Mouse (Mus musculus): ENCODE data around the gene Zfp94. TPM values are rescaled to one million over a fixed set of nuclear protein-coding genes. Genes with fewer than 3 reads are reported as not detected.
A peak's percentile ranks its signal among the peaks of the same experiment; 100 is the strongest.

The Zfp94 gene
- total and polyA plus RNA-seq, 2 experiments from 2014 or later: 12.0 to 21.6 TPM

DNA sequence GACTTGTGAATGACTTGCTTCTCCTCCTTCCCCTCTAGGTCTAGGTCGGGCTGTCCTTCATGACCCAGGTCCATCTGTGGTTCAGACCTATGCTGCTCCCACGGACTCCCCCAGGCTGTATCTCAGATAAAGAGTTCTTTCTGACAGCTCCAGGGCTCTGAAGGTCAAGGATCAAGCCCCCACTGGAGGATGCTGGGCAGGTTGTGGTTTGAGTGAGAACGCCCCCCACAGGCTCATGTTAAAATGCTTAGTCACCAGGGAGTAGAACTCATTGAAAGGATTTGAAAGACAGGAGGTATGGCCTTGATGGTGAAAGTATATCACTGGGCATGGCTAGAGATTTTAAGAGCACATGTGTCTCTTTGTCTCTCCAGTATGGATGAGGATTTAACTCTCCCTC is 47.2 kb downstream of the Zfp94 start:
- H3K4me3 ChIP-seq (ENCODE audit: low read length): no peak overlapping the region
- H3K9me3 ChIP-seq (ENCODE audit: low read length): no peaks in the 10 kb centered on the region
- no peak overlapping the region for H3K9ac ChIP-seq (replicated peaks; ENCODE audit: low read length)
- no peaks in the 10 kb centered on the region for H3K27me3 ChIP-seq (ENCODE audit: insufficient read depth, low read length)
- H3K27ac ChIP-seq: no peak overlapping the region
- WGBS: 83% methylated on average over 3 of the region's 3 CpGs
- TF ChIP-seq CTCF (IDR thresholded peaks at IDR 0.05; ENCODE audit: low read depth): no peak
- H3K36me3 ChIP-seq (ENCODE audit: insufficient read depth, low read length): peaks cover 1% of the 10 kb centered on the region; the same call in 1 of the 2 replicates
- ATAC-seq (no peak), DNase-seq (ENCODE audit: low spot score) (no peak)
- 0 out of 2 replicates have a peak, but pooled peaks cover 3% of the 10 kb centered on the region for H3K4me1 ChIP-seq (ENCODE audit: insufficient read depth, low read length)
- peak overlapping the region; percentile 68 for H3K4me2 ChIP-seq (ENCODE audit: low read depth, low read length)

DNA sequence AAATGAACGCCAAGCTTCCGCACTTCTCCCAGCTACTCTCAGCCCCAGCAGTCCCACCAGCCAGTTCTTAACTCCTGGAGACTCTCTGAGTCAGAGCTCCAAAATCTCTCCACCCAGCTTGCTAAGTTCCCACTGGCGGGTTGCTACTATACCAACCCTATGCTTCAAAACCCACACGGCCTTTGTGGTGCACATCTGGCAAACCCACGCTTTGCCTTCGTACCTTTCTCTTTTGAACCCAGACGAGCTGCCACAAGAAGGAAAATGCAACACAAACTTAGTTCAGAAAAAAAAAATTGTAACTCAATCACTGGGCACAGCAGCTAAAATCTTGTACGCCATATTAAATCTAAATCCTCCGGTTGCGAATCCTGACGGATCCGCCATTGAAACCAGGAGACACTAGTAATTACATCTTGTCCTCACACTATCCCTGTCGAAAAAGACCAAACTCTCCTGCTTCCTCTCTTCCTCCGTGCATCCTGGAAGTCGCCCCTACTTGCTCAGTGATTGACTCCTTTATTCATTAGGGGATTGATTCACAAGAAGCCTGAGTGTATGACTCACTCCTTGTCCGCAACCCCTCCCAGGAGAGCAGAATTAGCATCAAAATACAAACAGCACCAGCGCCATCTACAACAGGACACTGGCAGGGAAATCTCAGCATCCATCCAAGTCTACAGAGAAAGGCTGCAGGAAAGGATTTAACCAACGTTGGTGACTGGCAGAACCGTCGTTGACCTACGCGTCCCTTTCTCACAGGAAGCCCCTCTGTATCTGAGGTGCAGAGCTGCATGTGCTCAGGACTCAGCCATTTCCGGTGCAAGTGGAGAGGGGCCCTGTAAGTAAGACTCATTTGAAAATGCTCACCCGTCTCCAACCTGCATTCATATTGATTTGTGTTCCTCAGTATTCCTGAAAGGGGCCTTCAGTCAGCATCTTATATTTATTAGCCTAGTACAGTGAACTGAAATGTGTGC is 48.0 kb downstream of the Zfp94 start:
- DNase-seq (ENCODE audit: low spot score) (no peak), ATAC-seq (no peak)
- Histone ChIP-seq H3K9me3 (ENCODE audit: low read length) (no peaks in the 10 kb centered on the region), H3K27ac (no peak overlapping the region), H3K4me3 (ENCODE audit: low read length) (no peak overlapping the region), H3K27me3 (ENCODE audit: insufficient read depth, low read length) (no peaks in the 10 kb centered on the region), H3K4me2 (ENCODE audit: low read depth, low read length) (no peak overlapping the region), H3K9ac (replicated peaks; ENCODE audit: low read length) (no peak overlapping the region), H3K4me1 (ENCODE audit: insufficient read depth, low read length) (0 out of 2 replicates have a peak, but pooled peaks cover 3% of the 10 kb centered on the region), H3K36me3 (ENCODE audit: insufficient read depth, low read length) (no peaks in the 10 kb centered on the region)
- 64% methylated on average over 24 of the region's 24 CpGs for WGBS
- peak; percentile 9; the same call in 1 of the 2 replicates for TF ChIP-seq CTCF (IDR thresholded peaks at IDR 0.05; ENCODE audit: low read depth)

DNA sequence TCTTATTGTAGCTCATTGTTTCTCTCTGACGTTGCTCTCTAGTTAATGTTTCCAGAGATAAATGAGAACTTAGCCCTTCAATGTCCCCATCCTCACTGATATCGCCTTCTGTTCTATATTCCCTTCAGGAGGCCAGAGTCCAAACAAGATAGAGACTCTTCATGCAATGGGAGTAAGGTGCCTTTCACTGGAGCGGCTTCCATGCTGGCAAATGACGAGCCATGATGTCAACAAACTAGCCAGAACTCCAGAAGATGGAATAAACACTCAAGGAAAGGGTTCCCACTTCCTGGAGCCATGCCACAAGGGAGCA is 56.5 kb downstream of the Zfp94 start:
- Histone ChIP-seq H3K9me3 (ENCODE audit: low read length) (no peaks in the 10 kb centered on the region), H3K4me3 (ENCODE audit: low read length) (no peak overlapping the region), H3K27ac (no peak overlapping the region), H3K36me3 (ENCODE audit: insufficient read depth, low read length) (peaks cover 23% of the 10 kb centered on the region; the same call in 1 of the 2 replicates), H3K9ac (replicated peaks; ENCODE audit: low read length) (no peak overlapping the region), H3K4me2 (ENCODE audit: low read depth, low read length) (no peak overlapping the region), H3K27me3 (ENCODE audit: insufficient read depth, low read length) (no peaks in the 10 kb centered on the region), H3K4me1 (ENCODE audit: insufficient read depth, low read length) (peaks cover 5% of the 10 kb centered on the region; the same call in 1 of the 2 replicates)
- 90% methylated on average over 4 of the region's 4 CpGs for WGBS
- ATAC-seq (no peak), DNase-seq (ENCODE audit: low spot score) (no peak)
- no peak for TF ChIP-seq CTCF (IDR thresholded peaks at IDR 0.05; ENCODE audit: low read depth)

DNA sequence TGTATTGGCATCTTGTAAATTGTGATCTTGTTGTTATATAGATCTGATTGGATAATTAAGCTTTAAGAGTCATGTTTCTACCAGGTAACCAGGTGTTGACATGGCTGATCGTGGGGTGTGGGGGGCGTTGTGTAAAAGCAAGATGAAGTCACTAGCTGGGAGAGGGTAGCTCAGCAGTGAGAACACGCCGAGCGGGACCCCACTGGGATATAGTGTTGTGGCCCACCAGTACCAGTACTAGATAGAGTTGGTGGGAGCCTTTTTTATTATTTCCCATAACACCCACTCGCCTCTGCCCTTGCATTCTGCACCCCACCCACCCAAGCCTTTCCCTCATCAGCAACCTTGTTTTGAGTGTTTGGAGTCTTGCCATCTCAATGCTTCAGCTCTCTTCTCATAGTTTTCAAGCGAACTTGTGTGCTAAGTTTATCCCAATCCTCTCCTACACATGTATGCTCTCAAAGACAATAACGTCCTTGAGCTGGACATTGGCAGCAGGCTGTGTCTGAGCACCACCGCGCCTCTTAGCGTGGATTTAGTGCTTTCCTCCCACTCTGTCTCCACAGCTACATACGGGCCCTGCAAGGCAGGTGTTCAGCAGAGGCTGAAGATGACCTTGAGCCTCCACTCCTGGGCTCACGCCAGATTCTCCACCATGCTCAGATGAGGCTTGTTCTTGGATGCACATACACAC is 57.0 kb downstream of the Zfp94 start:
- no peak overlapping the region for H3K4me2 ChIP-seq (ENCODE audit: low read depth, low read length)
- no peak overlapping the region for H3K9ac ChIP-seq (replicated peaks; ENCODE audit: low read length)
- peaks cover 6% of the 10 kb centered on the region; the same call in 1 of the 2 replicates for H3K4me1 ChIP-seq (ENCODE audit: insufficient read depth, low read length)
- WGBS: 91% methylated on average over 13 of the region's 13 CpGs
- no peak for DNase-seq (ENCODE audit: low spot score)
- no peak for ATAC-seq
- no peaks in the 10 kb centered on the region for H3K9me3 ChIP-seq (ENCODE audit: low read length)
- no peak overlapping the region for H3K4me3 ChIP-seq (ENCODE audit: low read length)
- peaks cover 23% of the 10 kb centered on the region; the same call in 1 of the 2 replicates for H3K36me3 ChIP-seq (ENCODE audit: insufficient read depth, low read length)
- H3K27me3 ChIP-seq (ENCODE audit: insufficient read depth, low read length): no peaks in the 10 kb centered on the region
- no peak overlapping the region for H3K27ac ChIP-seq
- no peak for TF ChIP-seq CTCF (IDR thresholded peaks at IDR 0.05; ENCODE audit: low read depth)

DNA sequence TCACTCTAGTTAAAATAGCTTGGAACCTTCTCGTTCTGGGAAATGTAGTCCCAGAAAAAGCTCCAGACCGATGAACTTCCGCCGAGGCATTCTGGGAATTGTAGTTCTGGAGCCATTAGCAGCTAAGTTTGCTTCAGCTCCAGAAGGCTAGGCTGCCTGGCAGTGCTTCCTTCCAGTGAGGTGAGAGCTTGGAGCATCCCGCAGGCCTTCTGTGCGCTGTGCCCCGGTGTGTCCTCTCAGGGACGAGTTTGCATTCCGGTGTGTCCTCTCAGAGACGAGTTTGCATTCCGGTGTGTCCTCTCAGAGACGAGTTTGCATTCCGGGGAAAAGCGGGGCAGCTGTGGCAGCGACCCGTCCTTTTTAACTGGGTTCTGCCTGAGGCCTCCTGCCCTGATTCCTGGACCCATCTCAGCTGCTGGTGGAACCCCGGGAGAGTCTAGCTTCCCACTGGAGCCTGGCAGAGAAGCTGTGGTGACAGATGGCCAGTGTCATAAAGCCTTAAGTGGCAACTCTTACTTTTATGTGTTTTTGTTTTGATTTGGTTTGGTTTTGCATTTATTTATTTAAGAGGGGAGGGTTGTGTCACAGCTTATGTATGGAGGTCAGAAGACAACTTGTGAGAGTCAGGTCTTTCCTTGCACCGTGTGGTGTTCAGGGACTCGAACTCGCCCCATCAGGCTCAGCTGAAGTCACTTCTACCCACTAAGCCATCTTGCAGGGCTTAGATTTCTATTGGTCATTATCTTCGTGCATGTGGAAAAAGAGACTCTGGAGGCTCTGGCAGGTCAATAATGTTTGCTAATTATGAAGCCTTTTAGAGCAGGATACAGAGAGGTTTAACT is 61.6 kb downstream of the Zfp94 start, which contains the start of gene Zfp108:
Zfp108 (plus strand) TSS at position 162 of the 842 bp plus-strand sequence.
- Histone ChIP-seq H3K9ac (replicated peaks; ENCODE audit: low read length) (peak within 1 kb of the TSS; percentile 59), H3K4me1 (ENCODE audit: insufficient read depth, low read length) (peaks cover 10% of the 10 kb centered on the region; the same call in 1 of the 2 replicates), H3K9me3 (ENCODE audit: low read length) (no peaks in the 10 kb centered on the region), H3K4me3 (ENCODE audit: low read length) (peak within 1 kb of the TSS; percentile 57), H3K27ac (peak within 1 kb of the TSS; percentile 11; the same call in 1 of the 2 replicates), H3K36me3 (ENCODE audit: insufficient read depth, low read length) (peaks cover 4% of the 10 kb centered on the region; the same call in 1 of the 2 replicates), H3K4me2 (ENCODE audit: low read depth, low read length) (peak within 1 kb of the TSS; percentile 69), H3K27me3 (ENCODE audit: insufficient read depth, low read length) (no peaks in the 10 kb centered on the region)
- TF ChIP-seq CTCF (IDR thresholded peaks at IDR 0.05; ENCODE audit: low read depth): no peak
- 18% methylated on average over 21 of the region's 21 CpGs for WGBS
- DNase-seq (ENCODE audit: low spot score) (peak; percentile 94), ATAC-seq (peak; percentile 91)

Measured in hindbrain, postnatal 0 days (tissue).